Mouse (Mus musculus) left cerebral cortex, adult 18-20 months (tissue): ENCODE data around the gene Naa35. TPM values are rescaled to one million over a fixed set of nuclear protein-coding genes. Genes with fewer than 3 reads are reported as not detected.
"Not testable (repeated sequence)": the region's sequence is repeated elsewhere in the genome, so short reads cannot be mapped to it uniquely, and the experiment has no call there.

Experiments
- DNase-seq, 2 experiments: peaks; one replicate each; pipeline ENCODE4 v3.0.0; 2021 to 2022; ENCODE audit warnings: low spot score in 2 of 2, mixed read lengths in 1 of 2
- total RNA-seq, 2 experiments: library from RNA; stranded (reverse); gene quantifications; 2 replicates each; pipeline ENCODE4 v1.2.3; 2021

The Naa35 gene
- total RNA-seq, 2 experiments from 2014 or later = 88.5 to 107 TPM

DNA sequence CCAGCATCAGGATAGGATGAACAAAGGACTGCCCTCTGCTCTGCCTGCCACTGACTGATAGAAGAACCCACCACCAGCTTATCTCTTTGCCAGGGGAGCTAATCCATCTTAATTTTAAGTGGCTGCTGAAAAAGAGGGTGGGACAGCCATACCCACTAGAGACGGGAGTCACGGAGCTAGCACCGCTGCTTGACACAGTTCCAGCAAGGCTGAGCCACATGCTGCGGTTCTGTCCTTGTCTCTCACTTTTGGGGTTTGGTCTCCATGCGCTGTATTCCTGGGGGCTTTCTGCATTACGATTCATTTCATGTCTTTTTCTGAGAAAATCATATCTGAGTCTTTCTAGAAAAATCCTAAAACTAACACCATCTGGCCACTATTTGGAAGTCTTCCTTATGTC, 14.0 kb upstream of the Naa35 start:
- DNase-seq = no peak

DNA sequence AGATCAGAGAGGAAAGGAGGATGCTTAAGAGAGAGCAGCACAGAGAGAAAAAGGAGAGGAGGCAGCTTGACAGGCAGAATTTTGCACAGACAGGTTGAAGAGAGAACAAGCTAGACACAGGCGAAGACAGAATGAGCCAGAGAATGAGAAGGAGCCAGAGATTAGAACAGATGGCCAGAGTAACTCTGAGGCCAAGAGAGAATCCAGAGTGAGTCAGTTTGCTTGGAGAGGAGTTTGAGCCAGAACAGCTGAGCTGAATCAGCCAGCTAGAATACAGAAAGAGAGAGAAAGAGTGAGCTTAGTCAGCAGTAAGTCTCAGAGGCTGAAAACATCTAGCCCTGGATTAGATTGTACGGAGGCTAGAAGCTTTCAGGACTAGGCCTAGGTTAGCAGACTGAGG, 12.5 kb upstream of the Naa35 start:
- DNase-seq = peak; percentile 51 to 60

GRCm38 (mm10) chr13:59580954-59581353, 4.1 kb upstream of the Naa35 start:
- no peak for DNase-seq

DNA sequence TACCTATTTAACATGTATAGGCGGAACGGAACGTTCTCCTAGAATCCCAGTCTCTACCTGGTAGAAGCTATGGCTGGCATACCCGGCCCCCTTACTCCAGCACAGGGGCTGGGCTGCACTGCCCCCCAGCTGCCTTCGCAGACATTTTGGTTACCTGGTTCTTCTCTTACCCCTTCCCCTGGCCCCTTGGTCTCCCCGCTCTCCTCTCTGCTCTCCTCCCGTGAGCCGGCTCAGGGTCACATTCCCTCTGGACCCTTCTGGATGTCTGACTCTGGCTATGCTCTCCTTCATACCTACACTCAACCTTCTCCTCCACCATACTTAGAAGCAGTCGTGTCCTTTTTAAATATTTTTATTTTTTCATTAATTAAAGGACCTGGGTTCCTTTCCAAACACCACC, 578 bp upstream of the Naa35 start:
- DNase-seq = peak; percentile 14 to 40

DNA sequence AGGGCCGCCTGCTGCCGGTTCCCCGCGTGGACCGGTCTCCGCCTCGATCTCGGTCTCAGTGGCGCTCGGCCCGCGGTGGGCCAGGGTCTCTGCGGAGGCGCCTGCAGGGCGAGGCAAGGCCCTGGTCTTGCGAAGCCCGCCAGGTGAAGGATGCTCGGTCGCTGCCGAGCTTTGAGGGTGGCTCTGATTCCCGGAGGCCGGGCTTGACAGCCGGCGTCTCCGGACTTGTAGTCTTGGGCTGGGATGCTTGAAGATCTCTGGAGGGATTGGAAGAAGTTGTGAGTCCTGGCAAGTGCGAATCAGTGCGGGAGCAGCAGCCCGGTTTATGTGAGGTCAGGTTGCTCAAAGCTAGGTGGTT, 568 bp downstream of the Naa35 start:
- peak in 1 of 2 experiments; percentile 7 for DNase-seq

DNA sequence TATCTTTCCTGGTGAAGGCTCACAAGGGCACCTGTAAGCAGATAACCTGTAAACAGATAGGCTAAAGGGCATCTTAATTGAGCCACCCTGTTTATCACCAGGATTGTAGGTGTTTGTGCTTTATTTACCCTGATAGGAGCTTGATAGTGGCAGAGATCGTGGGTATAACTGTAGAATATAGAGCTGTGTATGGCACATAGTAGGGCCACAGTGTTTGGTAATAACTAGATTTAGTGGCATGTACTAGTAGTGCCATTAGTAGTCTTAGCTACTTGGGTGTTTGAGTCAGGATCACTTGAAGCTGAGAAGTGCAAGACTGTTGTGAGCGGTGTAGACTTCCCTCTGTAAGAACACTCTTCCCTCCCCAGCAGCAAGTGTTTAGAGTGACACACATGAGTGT, 2.1 kb downstream of the Naa35 start:
- no peak for DNase-seq

DNA sequence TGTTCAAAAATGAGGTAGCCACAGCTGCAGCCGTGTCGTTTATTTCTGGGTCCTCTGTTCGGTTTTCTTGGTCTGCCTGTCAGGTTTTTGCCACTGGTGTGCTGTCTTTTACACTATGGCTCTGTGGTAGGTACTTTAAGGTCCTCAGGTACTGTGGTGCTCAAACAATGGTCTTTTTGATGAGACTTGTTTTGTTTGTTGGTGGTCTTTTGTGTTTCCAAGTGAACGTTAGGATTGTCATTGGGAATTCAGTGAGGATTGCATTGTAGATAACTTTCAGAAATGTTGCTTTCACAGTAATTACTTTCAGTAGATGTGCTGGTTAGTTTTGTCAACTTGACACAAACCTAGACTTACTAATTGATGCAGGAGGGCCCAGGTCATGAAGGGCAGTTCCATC, 4.6 kb downstream of the Naa35 start:
- DNase-seq = no peak

- DNase-seq = no peak
Measured at GRCm38 (mm10) chr13:59590691-59591090, 5.6 kb downstream of the Naa35 start.

DNA sequence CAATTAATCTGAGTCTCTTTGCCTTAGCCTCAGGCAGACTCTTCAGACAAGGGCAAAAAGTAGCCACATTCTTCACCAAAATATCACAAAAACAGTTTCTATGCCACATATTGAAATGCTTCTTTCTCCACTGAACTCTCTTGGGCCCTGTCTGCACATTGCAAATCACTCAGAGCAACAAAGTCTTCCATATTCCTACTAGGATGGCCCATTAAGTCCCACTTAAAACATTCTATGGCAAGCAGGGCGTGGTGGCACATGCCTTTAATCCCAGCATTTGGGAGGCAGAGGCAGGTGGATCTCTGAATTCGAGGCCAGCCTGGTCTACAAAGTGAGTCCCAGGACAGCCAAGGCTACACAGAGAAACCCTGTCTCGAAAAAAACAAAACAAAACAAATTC, 7.0 kb downstream of the Naa35 start:
- DNase-seq = not testable (repeated sequence)

DNA sequence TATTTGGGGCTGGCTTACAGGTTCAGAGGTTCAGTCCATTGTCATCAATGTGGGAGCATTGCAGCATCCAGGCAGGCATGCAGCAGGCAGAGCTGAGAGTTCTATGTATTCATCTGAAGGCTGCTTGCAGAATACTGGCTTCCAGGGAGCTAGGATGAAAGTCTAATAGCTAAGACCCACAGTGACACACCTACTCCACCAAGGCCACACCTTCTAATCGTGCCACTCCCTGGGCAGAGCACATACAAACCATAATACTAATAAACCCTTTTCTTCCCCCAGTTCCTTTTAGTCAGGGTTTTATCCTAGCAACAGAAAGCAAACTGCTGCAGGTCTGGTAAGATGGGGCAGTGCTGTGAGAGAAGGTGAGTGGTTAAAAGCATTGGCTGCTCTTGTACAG, 7.6 kb downstream of the Naa35 start:
- DNase-seq = no peak

DNA sequence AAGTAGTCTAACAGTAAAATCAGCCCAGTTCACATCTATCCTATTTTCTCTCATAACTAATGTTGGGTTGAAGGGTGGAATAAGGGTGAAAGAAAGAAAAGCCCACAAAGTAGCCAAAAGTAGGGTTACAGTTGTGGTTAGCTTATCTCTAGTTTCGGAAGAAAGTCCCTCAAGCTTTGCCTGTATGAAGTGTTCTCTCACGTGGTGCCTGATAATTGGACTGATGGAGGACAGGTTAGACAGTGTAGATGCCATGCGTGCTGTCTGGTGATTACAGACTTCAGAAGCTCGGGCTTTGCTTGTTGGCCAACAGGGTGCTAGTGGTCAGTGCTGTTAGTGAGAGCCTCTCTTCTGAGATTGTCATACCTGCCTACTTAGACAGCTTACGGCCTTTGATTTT, 18.0 kb downstream of the Naa35 start:
- no peak for DNase-seq

DNA sequence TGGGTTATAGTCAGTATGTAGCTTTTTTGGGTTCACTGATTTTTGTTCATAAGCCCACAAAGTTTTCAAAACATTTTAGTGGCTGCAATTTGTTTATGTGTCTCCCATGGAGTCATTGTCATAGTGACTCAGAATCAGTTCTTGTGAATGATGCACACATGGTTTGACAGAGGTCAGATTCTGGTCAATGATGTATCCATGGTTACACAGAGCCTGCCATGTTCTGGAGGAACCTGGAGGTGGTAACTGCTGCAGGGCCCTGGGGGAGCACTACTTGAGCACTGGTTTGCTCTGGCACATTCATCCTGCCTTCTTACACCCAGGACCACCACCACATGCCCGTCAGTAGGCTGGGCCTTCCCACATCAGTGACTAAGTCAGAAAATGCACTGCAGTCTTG, 19.5 kb downstream of the Naa35 start:
- DNase-seq = no peak

DNA sequence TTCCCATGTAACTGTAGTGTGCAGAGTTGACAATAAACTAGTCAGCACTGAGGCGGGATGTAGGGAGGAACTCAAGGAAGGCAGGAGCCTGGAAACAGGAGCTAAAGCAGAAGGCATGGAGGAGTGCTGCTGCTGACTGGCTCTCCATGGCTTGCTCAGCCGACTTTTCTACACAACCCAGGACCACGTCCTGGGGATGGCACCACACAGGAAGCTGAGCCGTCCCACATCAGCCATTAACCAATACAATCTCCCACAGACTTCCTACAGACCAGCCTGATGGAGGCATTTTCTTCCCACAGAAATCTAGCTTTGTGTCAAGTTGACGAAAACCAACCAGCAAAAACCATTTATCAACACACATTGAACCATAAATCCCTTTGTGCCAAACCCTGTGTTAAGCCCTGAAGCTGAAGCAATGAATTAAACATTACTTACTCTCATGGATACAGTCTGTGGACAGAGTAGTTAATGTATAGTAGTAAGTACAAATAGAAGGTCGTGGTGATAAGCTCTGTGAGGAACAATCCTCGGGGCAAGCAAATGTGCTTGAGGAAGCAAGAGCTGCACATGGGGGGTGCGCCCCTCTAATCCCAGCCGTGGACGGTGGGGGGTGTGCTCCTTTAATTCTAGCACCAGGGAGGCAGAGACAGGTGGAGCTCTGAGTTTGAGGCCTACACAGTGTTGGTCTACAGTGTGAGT, 20.3 kb downstream of the Naa35 start:
- DNase-seq = no peak

DNA sequence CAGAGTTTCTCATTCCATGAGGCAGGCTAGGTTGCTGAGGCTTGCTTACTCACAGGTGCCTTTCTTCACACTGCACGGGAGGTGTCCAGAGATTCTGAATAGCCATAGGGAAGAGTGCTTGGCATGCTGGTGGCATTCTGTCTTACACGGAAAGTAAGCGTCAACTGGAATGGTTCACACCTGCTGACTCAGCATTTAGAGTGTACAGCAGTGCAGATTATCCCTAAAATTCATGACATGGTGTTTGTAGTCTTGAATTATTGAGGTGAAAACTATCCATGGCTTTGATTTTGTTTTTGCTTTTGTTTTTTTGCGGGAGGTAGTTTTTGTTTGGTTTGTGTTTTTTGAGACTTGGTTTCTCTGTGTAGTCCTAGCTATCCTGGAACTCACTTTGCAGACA, 24.8 kb downstream of the Naa35 start:
- no peak for DNase-seq

DNA sequence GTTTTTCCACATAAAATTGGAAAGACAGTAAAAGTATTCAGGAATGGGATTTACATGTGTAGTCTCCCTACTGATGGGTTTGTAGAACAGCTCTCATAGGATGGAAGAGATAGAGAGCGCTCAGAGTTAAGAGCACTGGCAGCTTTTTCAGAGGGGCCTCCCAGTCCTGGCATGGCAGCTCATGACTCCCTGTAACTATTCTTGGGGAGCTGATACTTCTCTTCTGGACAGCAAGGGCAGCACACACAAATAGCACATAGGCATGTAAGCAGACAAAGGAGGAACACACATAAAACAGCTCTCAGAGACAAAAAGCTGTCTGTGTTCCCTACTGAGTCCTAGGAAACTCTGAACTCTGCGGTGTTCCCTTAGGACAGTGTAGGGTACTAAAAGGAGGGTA, 25.4 kb downstream of the Naa35 start:
- no peak for DNase-seq

DNA sequence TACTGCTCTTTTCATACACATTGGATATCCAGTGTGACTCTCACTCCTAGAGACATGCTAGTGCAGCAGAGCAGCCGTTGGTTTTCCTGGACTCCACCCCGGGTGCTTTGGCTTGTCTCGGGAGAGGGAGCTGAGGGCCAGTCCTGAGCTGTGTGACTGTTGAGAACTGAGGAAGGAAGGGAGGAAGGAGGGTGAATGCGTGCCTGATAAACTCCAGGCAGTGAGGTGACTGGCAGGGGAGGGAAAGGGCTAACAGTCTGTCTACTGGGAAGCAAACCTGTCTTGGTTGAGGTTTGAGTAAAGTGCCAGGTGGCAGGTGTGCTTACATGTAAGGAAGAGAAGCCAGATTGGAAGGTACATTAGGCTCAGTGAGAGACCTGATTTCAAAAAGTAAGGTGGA, 28.8 kb downstream of the Naa35 start:
- DNase-seq = no peak

DNA sequence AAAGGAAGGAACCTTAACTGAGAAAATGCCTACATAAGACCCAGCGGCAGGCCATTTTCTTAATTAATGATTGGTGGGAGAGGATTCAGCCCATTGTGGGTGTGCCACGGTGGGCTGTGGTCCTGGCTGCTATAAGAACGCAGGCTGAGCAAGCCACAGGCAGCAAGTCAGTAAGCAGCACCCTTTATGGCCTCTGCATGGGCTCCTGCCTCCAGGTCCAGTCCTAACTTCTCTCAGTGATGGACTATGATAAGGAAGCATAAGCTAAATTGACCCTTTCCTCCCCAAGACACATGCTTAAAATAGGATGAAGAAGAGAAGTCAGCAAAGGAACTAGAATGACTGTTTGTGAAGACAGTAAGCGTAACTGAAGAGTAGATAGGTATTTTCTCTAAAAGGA, 30.1 kb downstream of the Naa35 start:
- no peak for DNase-seq

- no peak for DNase-seq
Measured at GRCm38 (mm10) chr13:59615554-59615953, 30.5 kb downstream of the Naa35 start.

DNA sequence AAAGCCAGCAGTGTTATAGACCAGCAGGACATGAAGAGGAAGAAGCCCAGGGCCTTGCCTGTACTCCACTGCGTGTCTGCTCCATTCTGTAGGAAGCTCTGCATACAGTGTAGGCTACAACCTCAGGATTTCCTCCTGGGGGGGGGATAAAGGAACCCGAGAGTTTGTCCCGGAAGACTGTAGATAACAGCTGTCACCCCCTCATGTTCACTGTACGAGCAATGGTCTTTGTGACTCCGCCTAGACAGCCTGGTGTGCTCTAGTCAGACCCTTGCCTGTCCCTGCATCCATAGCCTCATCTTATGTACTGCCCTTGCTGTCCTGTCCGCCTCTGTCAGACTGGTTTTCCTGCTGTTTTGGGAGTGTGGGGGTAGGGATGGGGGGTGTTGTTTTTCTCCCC, 33.4 kb downstream of the Naa35 start:
- no peak for DNase-seq

DNA sequence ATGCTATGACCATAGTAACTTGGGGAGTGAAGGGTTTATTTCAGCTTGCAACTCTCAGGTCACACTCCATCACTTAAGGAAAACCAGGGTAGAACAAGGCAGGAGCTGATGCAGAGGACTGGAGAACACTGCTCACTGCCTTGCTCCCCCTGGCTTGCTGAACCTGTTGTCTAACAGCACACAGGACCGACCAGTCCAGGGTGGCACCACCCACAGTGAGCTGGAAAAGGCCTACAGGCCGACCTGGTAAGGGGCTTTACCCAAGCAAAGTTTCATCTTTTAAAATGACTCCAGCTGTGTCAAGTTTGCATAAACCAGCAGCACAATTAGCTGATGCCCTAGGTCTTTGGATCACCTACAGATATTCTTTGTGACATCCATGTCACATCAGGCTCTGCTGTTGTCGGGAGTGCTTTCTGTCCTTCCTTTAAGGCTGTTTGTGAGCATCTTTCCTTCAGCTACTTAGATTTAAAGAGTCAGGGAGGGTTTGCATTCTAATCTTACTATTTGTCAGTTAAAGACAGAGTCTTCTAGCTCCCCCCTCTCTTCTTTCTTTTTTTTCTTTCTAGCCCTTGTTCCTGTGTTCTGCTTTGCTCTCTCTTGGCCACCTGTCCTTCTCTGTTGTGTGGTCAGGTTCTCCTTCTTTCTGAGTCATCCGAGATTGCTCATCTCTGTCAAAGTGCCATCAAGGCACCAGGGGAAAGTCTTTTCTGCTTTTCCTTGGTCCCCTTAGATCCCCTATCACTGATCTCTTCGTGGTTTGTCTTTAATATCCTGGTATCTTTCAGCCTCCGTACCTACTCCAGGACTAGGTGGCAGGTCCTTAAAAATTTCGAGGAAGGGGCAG, 36.8 kb downstream of the Naa35 start:
- no peak for DNase-seq

GRCm38 (mm10) chr13:59624389-59624788, 39.3 kb downstream of the Naa35 start:
- no peak for DNase-seq

DNA sequence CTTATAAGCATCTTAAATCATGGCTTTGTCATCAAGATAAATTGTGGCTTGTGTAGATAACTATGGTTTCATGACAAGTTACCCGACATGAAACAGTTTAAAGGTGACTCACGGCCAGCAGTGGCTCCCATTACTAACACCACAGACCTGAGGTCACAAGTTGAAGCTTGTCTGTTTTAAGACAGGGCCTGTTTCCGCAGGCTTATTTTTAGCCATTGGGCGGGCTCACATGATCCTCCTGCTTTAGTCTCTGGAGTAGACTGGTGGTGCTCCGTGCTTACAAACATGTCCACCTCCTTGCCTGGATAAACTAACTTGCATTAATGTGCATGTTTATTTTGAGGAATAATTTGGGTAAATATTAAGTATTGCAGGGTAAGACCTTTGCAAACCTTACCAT, 39.8 kb downstream of the Naa35 start:
- DNase-seq = no peak

DNA sequence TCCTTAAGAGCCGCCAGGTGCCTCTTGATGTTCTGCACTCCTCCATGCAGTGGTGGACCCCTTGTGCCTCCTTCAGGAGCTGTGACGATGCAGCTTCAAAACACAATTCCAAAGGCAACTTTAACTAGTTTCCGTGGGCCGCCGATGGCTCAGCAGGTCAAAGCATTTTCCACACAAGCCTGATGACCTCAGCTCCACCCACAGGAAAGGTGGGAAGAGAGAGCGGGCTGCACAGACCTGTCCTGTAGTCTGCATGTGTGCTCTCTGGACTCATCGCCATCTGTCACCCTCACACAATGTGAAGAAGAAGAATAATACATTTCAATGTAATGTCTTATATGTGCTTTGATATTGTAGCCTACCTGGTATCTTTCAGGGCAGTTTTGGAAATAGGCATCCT, 41.7 kb downstream of the Naa35 start:
- no peak for DNase-seq
